ENCODE assay signal across 1 mouse cellular context in the genomic region with DNA sequence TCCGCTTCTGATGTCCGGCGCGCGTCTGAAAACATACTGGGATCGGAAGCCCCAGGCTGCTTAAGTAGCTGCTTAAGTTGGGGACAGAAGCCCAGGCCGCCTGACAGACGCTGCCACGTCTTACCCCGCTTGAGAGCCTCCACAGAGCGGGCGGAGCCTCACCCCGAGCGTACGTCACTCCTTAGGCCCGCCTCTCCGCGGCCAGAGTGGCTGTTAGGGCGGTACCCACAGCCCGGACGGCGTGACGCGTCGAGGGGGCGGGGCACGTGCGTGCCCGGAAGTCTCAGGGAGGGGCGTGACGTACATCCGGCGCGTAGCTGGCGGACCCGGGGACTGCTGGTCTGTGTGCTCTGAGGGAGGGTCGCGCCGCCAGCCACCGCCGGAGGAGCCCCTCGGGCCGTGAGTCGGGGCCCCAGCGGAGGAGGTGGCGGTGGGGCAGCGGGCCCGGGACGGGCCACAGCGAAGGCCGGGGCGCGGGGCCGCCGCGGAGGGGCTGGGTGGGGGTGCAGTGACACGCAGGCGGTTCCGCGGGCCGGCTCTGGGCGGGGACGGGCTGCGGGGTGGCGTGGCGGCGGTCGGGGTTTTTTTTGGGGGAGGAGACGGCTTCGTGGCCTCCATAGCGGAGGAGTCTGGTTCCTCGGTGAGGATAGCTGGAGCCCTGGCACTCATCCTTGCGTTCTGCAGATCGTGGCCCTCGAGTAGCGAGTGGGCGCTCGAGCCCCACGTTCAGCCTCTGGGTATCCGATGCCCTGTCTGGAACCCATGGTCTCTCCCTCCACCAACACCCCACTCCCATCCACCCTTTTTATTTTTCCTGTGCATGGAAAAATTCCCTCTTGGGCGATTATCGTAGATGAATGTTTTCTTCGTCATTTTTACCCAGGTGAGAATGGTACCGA.
TF ChIP-seq lines count a peak whose summit lies in the region.

Gene Sar1a (plus strand): TSS at position 285 of the 899 bp plus-strand sequence.

TF ChIP-seq in CH12.LX, 34 proteins besides CTCF, POLR2A, EP300 and RAD21 (continued from another document):
- TF ChIP-seq USF2 (conservative IDR thresholded peaks at IDR 0.05; ENCODE audit: low read depth, low read length): no peak; the same call in 1 of the 2 replicates
- TF ChIP-seq IRF4 (IDR thresholded peaks at IDR 0.05; ENCODE audit: low read depth, low read length): peak; percentile 34; the same call in 1 of the 2 replicates
- TF ChIP-seq POLR2AphosphoS2 (IDR thresholded peaks at IDR 0.05; ENCODE audit: low read depth, low read length): peak; percentile 55; the same call in 1 of the 2 replicates
- TF ChIP-seq MYC (IDR thresholded peaks at IDR 0.05; ENCODE audit: low read depth, low read length): no peak
- TF ChIP-seq BHLHE40 (IDR thresholded peaks at IDR 0.05; ENCODE audit: low read depth, low read length): peak; percentile 78
- TF ChIP-seq ETS1 (conservative IDR thresholded peaks at IDR 0.05; ENCODE audit: low read depth, low read length): no peak
- peak; percentile 67; the same call in 1 of the 2 replicates for TF ChIP-seq MXI1 (IDR thresholded peaks at IDR 0.05; ENCODE audit: low read depth, low read length)
- peak; percentile 69; the same call in 1 of the 2 replicates for TF ChIP-seq KAT2A (IDR thresholded peaks at IDR 0.05; ENCODE audit: insufficient replicate concordance, low read length)
- peak; percentile 85 for TF ChIP-seq ELF1 (IDR thresholded peaks at IDR 0.05; ENCODE audit: low read depth, low read length)
- peak; percentile 81 for TF ChIP-seq MAX (IDR thresholded peaks at IDR 0.05; ENCODE audit: low read length)
- TF ChIP-seq GABPA (IDR thresholded peaks at IDR 0.05; ENCODE audit: insufficient replicate concordance, low read depth, low read length): peak; percentile 41; the same call in 1 of the 2 replicates
- peak; percentile 66 for TF ChIP-seq TCF12 (IDR thresholded peaks at IDR 0.05; ENCODE audit: low read depth, low read length)
- peak; percentile 56; the same call in 1 of the 2 replicates for TF ChIP-seq MEF2A (IDR thresholded peaks at IDR 0.05; ENCODE audit: borderline replicate concordance, low read depth, low read length)
- TF ChIP-seq ZMIZ1 (IDR thresholded peaks at IDR 0.05; ENCODE audit: low read depth, low read length): peak; percentile 64
- TF ChIP-seq CHD1 (IDR thresholded peaks at IDR 0.05; ENCODE audit: low read depth, low read length): no peak
- TF ChIP-seq JUND (conservative IDR thresholded peaks at IDR 0.05; ENCODE audit: low read depth, low read length): no peak
- peak; percentile 83 for TF ChIP-seq NELFE (IDR thresholded peaks at IDR 0.05; ENCODE audit: low read depth, low read length)
- TF ChIP-seq UBTF (IDR thresholded peaks at IDR 0.05; ENCODE audit: low read depth, low read length): peak; percentile 15; the same call in 1 of the 2 replicates
- TF ChIP-seq USF1 (IDR thresholded peaks at IDR 0.05; ENCODE audit: low read depth, low read length): peak; percentile 73
- no peak for TF ChIP-seq RCOR1 (conservative IDR thresholded peaks at IDR 0.05; ENCODE audit: low read depth, low read length)
- peak; percentile 82 for TF ChIP-seq HCFC1 (IDR thresholded peaks at IDR 0.05; ENCODE audit: low read depth, low read length)
